Mouse (Mus musculus): ENCODE results near the gene Mrpl35. TPM values are rescaled to one million over a fixed set of nuclear protein-coding genes. Genes with fewer than 3 reads are reported as not detected.
A peak's percentile ranks its signal among the peaks of the same experiment; 100 is the strongest.
"Not testable (repeated sequence)": the region's sequence is repeated elsewhere in the genome, so short reads cannot be mapped to it uniquely, and the experiment has no call there.

Gene Mrpl35
- 59.0 and 59.3 TPM in 2 replicates for polyA plus RNA-seq (2015; fragmentation: Nextera tagmentation; extraction: Ambion mirVana)

DNA sequence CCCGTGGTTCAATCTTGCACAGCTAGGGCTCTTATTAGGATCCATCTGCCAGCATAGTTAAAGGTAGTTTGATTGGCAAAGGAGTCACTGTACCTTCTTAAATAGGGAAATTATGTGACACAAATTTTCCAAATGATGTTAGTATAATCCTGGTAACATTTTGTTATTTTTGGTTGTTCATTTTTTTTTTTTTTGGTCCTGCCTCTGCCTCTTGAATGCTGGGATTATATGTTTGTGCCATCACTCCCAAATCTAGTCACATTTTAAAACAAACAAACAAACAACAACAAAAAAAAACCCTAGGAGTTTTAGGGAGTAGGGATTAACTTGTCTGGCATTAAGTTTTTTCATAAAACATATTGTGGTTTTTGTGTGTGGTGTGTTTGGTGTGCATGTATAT is at the start of gene Mrpl35:
Gene Mrpl35 (minus strand): TSS at position 101 of the 400 bp plus-strand sequence.
- Histone ChIP-seq H3K36me3 (no peaks in the 10 kb centered on the region), H3K4me2 (no peak within 1 kb of the TSS), H3K27me3 (0 out of 2 replicates have a peak, but pooled peaks cover 2% of the 10 kb centered on the region), H3K9ac (no peak within 1 kb of the TSS), H3K4me1 (peaks cover 18% of the 10 kb centered on the region), H3K9me3 (no peaks in the 10 kb centered on the region), H3K27ac (no peak within 1 kb of the TSS), H3K4me3 (no peak within 1 kb of the TSS)
- 41% methylated on average over 1 of the region's 1 CpGs for WGBS
- no peak for ATAC-seq (ENCODE audit: borderline replicate concordance, extremely low read depth, low FRiP score, low TSS enrichment)

DNA sequence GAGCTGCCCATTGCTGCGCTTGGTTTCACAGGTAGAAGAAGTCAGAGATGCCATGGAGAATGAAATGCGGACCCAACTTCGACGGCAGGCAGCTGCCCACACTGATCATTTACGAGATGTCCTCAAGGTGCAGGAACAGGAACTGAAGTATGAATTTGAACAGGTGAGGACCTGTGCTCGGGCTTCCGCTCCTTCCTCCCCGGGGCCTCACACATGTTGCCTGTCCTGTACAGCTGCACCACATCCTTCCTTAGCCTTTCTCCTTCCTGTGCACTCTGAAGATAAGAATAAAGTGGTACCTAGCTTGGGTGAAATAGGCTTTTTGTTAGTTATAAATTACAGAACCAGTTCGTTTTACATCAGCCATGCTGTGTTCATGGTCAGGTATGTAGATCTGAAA is 44.6 kb upstream of the Mrpl35 start:
- no peaks in the 10 kb centered on the region for H3K27me3 ChIP-seq
- no peak for ATAC-seq (ENCODE audit: borderline replicate concordance, extremely low read depth, low FRiP score, low TSS enrichment)
- no peak overlapping the region for H3K27ac ChIP-seq
- 92% methylated on average over 9 of the region's 9 CpGs for WGBS
- H3K9ac ChIP-seq, result no peak overlapping the region
- no peak overlapping the region for H3K4me2 ChIP-seq
- H3K9me3 ChIP-seq, result no peaks in the 10 kb centered on the region
- H3K4me3 ChIP-seq, result no peak overlapping the region
- peaks cover 67% of the 10 kb centered on the region for H3K36me3 ChIP-seq
- H3K4me1 ChIP-seq, result no peaks in the 10 kb centered on the region

DNA sequence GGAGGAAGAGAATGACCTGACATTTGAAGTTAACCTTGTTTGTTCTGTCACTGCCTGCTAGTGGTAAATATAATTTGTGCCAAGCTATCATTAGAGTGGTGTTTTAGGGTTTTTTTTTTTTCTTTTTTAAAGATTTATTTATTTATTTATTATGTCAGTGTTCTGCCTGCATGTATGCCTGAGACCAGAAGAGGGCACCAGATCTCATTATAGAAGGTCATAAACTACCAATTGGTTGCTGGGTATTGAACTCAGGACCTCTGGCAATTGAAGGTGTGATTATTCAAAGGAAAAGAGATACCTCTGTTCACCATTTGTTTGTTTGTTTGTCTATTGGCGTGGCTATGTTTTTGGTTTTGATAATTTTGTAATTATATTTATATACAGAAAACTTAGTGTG is 42.0 kb upstream of the Mrpl35 start:
- H3K4me3 ChIP-seq, result no peak overlapping the region
- H3K27ac ChIP-seq, result no peak overlapping the region
- ATAC-seq (ENCODE audit: borderline replicate concordance, extremely low read depth, low FRiP score, low TSS enrichment), result no peak
- 89% methylated on average over 1 of the region's 1 CpGs for WGBS
- H3K4me1 ChIP-seq, result no peaks in the 10 kb centered on the region
- no peaks in the 10 kb centered on the region for H3K9me3 ChIP-seq
- H3K9ac ChIP-seq, result no peak overlapping the region
- peaks cover 67% of the 10 kb centered on the region for H3K36me3 ChIP-seq
- no peak overlapping the region for H3K4me2 ChIP-seq
- no peaks in the 10 kb centered on the region for H3K27me3 ChIP-seq

DNA sequence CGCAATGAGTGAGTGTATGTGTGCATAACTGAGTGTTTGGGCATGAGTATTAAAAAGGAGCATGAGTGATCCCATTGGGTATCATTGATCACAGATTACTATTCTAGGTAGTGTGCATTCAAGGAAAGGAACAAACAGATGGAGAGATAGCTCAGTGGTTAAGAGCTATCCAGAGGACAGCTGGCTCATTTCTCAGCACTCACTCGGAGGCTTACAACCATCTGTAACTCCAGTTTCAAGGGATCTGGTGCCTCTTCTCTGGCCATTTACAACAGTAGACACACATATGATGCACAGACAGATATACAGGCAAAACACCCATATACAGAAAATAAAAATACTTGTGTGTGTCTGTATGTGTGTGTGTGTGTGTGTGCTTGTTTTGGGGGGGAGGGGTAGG is 41.0 kb upstream of the Mrpl35 start:
- H3K4me1 ChIP-seq, result no peaks in the 10 kb centered on the region
- H3K27ac ChIP-seq, result no peak overlapping the region
- H3K4me3 ChIP-seq, result no peak overlapping the region
- H3K9ac ChIP-seq, result no peak overlapping the region
- peaks cover 68% of the 10 kb centered on the region for H3K36me3 ChIP-seq
- no peak overlapping the region for H3K4me2 ChIP-seq
- no peak for ATAC-seq (ENCODE audit: borderline replicate concordance, extremely low read depth, low FRiP score, low TSS enrichment)
- WGBS, result 70% methylated on average over 2 of the region's 2 CpGs
- H3K9me3 ChIP-seq, result no peaks in the 10 kb centered on the region
- no peaks in the 10 kb centered on the region for H3K27me3 ChIP-seq

DNA sequence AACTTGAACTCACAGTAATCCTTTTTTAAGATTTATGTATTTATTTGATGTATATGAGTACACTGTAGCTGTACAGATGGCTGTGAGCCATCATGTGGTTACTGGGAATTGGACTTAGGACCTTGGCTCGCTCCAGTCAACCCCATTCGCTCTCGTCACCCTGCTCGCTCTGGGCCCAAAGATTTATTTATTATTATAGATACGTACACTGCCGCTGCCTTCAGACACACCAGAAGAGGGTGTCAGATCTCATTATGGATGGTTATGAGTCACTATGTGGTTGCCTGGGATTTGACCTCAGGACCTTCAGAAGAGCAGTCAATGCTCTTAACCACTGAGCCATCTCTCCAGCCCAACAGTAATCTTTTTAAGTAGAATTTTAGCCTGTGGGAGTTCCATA is 20.1 kb upstream of the Mrpl35 start:
- H3K27ac ChIP-seq; ATAC-seq (ENCODE audit: borderline replicate concordance, extremely low read depth, low FRiP score, low TSS enrichment); H3K4me2 ChIP-seq; H3K4me3 ChIP-seq; H3K27me3 ChIP-seq; H3K9ac ChIP-seq; H3K9me3 ChIP-seq; H3K4me1 ChIP-seq: not testable (repeated sequence)
- H3K36me3 ChIP-seq, result peaks cover 36% of the 10 kb centered on the region
- WGBS, result 83% methylated on average over 6 of the region's 6 CpGs

DNA sequence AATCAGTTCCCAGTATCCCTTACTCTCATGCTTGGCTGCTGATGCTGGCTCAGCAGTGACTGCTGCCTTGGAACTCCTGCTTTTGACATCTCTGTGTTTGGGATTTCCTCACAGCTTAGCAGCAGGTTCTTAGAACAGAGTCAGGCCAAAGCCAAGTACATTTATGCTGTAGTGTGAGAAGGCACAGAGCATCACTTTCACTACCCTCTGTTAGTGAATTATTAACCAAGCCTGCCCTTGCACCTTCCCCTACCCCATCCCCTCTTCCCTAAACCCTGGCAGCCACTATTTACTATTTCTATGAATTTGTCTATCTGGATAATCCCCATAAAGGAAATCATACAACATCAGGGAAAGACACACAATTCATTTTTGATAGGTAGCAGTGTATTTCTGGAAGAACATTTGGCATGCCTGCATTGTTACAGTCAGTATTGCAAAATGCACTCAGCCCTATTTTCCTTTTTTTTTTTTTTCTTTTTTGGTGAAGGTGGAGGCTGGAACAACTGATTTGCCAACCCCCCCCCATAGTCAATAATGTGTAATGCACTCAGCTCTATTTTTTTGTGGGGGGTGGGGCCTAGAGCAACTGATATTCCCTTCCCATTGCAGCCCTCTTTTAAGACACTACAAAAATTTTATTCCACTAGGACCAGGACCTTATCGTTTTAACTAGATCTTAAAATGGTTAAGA is 14.0 kb upstream of the Mrpl35 start:
- H3K36me3 ChIP-seq, result peaks cover 16% of the 10 kb centered on the region; the same call in 1 of the 2 replicates
- no peaks in the 10 kb centered on the region for H3K9me3 ChIP-seq
- H3K4me3 ChIP-seq, result no peak overlapping the region
- H3K27me3 ChIP-seq, result no peaks in the 10 kb centered on the region
- H3K9ac ChIP-seq, result no peak overlapping the region
- H3K27ac ChIP-seq, result no peak overlapping the region
- H3K4me2 ChIP-seq, result no peak overlapping the region
- 92% methylated on average over 1 of the region's 1 CpGs for WGBS
- ATAC-seq (ENCODE audit: borderline replicate concordance, extremely low read depth, low FRiP score, low TSS enrichment), result no peak
- 0 out of 2 replicates have a peak, but pooled peaks cover 2% of the 10 kb centered on the region for H3K4me1 ChIP-seq

DNA sequence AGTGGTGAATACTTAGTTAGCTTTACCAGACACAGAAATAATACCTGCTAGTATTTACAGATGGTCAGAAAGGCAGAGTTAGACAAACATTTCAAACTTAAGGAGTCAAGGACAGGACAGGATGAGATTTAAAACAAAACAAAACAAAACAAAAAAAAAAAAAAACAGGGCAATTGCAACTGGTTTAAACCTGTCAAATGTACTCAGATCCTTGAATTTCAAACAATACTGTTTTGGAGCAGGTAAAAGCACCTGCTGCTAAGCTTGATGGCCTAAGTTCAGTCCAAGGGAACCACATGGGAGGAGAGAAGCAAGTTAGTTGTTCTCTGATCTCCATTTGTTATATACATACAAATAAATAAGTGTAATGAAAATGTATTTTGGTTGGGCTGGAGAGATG is 13.0 kb upstream of the Mrpl35 start:
- Histone ChIP-seq H3K27me3 (no peaks in the 10 kb centered on the region), H3K4me1 (0 out of 2 replicates have a peak, but pooled peaks cover 2% of the 10 kb centered on the region), H3K9me3 (no peaks in the 10 kb centered on the region), H3K36me3 (0 out of 2 replicates have a peak, but pooled peaks cover 8% of the 10 kb centered on the region), H3K9ac (no peak overlapping the region), H3K27ac (no peak overlapping the region), H3K4me3 (no peak overlapping the region), H3K4me2 (no peak overlapping the region)
- ATAC-seq (ENCODE audit: borderline replicate concordance, extremely low read depth, low FRiP score, low TSS enrichment), result no peak

DNA sequence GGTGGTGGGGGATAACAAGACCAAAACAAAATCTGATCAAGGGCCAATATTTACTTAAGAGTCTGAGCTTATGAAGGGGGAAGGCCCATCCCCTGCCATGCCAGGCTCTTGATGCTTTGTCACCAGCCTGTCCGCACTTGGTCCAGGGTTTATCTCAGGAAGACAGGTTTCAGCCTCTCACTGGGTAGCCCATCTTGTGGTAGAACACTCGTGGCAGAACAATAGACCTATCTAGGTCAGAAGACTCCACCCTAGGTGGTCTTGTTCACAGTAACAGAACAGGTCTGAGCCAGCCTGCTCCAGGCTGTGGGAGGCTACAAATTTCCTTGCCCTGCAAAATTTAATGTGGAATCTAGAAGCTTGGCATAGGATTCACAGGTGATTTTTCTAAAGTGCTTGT is 10.0 kb upstream of the Mrpl35 start:
- Histone ChIP-seq H3K27ac (no peak overlapping the region), H3K9me3 (no peaks in the 10 kb centered on the region), H3K27me3 (no peaks in the 10 kb centered on the region), H3K4me1 (peaks cover 10% of the 10 kb centered on the region), H3K4me2 (no peak overlapping the region), H3K36me3 (0 out of 2 replicates have a peak, but pooled peaks cover 9% of the 10 kb centered on the region), H3K9ac (no peak overlapping the region), H3K4me3 (no peak overlapping the region)
- no peak for ATAC-seq (ENCODE audit: borderline replicate concordance, extremely low read depth, low FRiP score, low TSS enrichment)
- WGBS, result 76% methylated on average over 2 of the region's 2 CpGs

DNA sequence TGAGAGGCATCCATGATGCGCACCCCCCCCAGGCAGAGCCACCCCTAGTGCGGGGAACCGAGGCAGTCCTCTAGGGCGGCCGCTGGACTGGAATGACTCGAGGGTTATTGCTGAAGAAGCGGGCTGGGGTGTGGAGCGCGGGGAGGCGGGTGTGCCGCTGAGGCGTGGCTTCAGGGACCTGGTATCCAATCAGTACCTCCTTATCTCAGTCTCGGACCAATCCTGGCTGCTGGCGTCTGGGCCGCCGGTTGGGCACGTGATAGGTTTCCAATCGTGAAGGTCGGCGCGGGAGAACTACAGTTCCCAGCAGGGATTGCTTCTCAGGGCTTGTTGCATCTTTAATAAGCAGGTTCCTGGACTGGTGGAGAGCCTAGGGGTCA is 4.8 kb upstream of the Mrpl35 start:
- Histone ChIP-seq H3K36me3 (0 out of 2 replicates have a peak, but pooled peaks cover 9% of the 10 kb centered on the region), H3K4me1 (peaks cover 15% of the 10 kb centered on the region), H3K27me3 (0 out of 2 replicates have a peak, but pooled peaks cover 2% of the 10 kb centered on the region), H3K4me2 (peak overlapping the region; percentile 67), H3K4me3 (peak overlapping the region; percentile 99), H3K27ac (peak overlapping the region; percentile 94), H3K9ac (peak overlapping the region; percentile 90), H3K9me3 (no peaks in the 10 kb centered on the region)
- ATAC-seq (ENCODE audit: borderline replicate concordance, extremely low read depth, low FRiP score, low TSS enrichment), result peak; percentile 99
- under 1% methylated on average over 21 of the region's 21 CpGs for WGBS

DNA sequence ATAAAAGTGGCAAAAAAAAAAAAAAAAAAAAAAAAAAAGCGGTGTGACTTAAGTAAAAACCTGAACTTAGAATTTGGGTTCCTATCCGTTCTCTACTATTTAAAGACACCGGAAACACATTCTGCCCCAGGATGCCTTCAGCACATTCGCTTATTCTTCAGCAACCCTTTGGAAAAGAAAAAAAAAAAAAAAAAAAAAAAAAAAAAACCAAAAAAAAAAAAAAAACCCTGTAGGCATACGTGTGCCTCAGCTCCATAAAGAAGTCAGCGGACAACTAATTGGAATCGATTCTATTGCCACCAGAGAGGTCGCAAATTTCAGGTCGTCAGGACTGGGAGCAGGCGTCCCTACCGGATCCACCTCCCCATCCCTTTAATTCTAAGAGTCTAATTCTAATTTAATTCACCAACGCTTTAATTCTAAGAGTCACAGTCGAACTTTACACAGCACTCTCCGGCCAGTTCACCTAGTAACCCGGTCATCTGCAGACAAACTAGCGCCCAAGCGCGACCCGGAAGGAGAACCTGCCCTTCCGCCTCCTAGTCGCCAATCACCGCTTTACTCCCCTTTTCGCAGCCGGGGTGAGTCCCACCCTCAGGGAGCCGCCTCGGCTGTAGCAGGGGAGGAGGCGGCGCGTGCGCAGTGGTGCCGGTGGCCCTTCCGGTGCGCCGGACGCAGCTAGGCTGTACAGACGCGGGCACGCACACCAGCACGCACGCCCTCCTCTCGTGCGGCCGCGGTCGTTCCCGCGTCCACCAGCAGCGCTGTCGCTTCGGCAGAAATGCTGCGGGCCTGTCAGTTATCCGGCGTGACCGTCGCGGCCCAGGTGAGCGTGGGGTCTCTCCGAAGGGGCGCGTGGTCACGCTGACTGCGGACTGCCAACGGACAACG is 4.2 kb upstream of the Mrpl35 start, which contains the start of gene Immt:
Gene Immt (plus strand): TSS at position 642 of the 891 bp plus-strand sequence.
- Histone ChIP-seq H3K27ac (peak within 1 kb of the TSS; percentile 94), H3K9me3 (no peaks in the 10 kb centered on the region), H3K4me2 (peak within 1 kb of the TSS; percentile 67), H3K9ac (peak within 1 kb of the TSS; percentile 90), H3K27me3 (0 out of 2 replicates have a peak, but pooled peaks cover 2% of the 10 kb centered on the region), H3K36me3 (0 out of 2 replicates have a peak, but pooled peaks cover 5% of the 10 kb centered on the region), H3K4me3 (peak within 1 kb of the TSS; percentile 99), H3K4me1 (peaks cover 15% of the 10 kb centered on the region)
- WGBS, result under 1% methylated on average over 64 of the region's 64 CpGs
- peak; percentile 100 for ATAC-seq (ENCODE audit: borderline replicate concordance, extremely low read depth, low FRiP score, low TSS enrichment)

DNA sequence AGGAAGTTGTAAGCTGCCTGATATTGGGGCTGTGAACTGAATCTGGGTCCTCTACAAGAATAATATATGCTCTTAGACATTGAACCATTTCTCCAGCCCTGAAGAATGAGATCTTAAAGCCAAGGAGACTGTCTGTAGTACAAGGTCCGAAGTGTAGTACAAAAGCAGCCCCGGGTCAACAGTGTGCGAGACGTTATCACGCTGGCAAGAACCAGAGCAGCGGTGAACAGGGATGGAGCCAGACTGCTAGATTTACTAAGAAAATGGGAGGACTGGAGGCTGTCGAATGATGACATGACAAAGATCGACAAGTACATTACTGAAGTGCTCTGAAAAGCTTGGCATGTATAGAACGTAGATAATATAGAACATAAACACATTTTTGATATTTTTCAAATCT is 3.0 kb upstream of the Mrpl35 start:
- Histone ChIP-seq H3K36me3 (0 out of 2 replicates have a peak, but pooled peaks cover 1% of the 10 kb centered on the region), H3K9me3 (no peaks in the 10 kb centered on the region), H3K27ac (no peak overlapping the region), H3K27me3 (0 out of 2 replicates have a peak, but pooled peaks cover 2% of the 10 kb centered on the region), H3K9ac (no peak overlapping the region), H3K4me3 (no peak overlapping the region), H3K4me1 (peaks cover 15% of the 10 kb centered on the region), H3K4me2 (no peak overlapping the region)
- no peak for ATAC-seq (ENCODE audit: borderline replicate concordance, extremely low read depth, low FRiP score, low TSS enrichment)
- 82% methylated on average over 9 of the region's 9 CpGs for WGBS

Data from lung, embryonic 15.5 days (tissue).